Mouse (Mus musculus) cerebellum, adult 2 months (tissue): ENCODE data around the gene Gls.

Experiments used
- CTCF ChIP-seq: fragments of 200-500 bp; IDR thresholded peaks from 2 replicates; pipeline ENCODE4 v1.5.1; 2011; ENCODE audit warnings: low read depth, mild to moderate bottlenecking, control low read depth, low read length, moderate library complexity, borderline replicate concordance; ENCODE audit not compliant: insufficient read depth
- POLR2A ChIP-seq: fragments of 200-500 bp; IDR thresholded peaks from 2 replicates; pipeline ENCODE4 v1.6.1; 2011; ENCODE audit warnings: low read length, control low read depth, borderline replicate concordance; ENCODE audit not compliant: insufficient read depth

- TF ChIP-seq POLR2A (no peak), CTCF (peak; percentile 99)
Observed at GRCm38 (mm10) chr1:52146214-52146970, 86.6 kb downstream of the Gls start.
